Mouse (Mus musculus) heart, adult 8-10 months (tissue): Measurements from ENCODE around the gene Srsf5. TPM values are rescaled to one million over a fixed set of nuclear protein-coding genes. Genes with fewer than 3 reads are reported as not detected.
"Not testable (repeated sequence)": the region's sequence is repeated elsewhere in the genome, so short reads cannot be mapped to it uniquely, and the experiment has no call there.

Source experiments
- DNase-seq: peaks from one replicate; pipeline ENCODE4 v3.0.0; 2022; ENCODE audit warnings: low spot score
- total RNA-seq, 4 experiments: library from RNA; stranded (reverse); gene quantifications; 2 replicates each; pipeline ENCODE4 v1.2.4; 2022

Gene Srsf5
- total RNA-seq = 100 to 1,000 TPM in 2 of 4 experiments, 10 to 100 TPM in 2; 63.1 to 209 (median 139) TPM

DNA sequence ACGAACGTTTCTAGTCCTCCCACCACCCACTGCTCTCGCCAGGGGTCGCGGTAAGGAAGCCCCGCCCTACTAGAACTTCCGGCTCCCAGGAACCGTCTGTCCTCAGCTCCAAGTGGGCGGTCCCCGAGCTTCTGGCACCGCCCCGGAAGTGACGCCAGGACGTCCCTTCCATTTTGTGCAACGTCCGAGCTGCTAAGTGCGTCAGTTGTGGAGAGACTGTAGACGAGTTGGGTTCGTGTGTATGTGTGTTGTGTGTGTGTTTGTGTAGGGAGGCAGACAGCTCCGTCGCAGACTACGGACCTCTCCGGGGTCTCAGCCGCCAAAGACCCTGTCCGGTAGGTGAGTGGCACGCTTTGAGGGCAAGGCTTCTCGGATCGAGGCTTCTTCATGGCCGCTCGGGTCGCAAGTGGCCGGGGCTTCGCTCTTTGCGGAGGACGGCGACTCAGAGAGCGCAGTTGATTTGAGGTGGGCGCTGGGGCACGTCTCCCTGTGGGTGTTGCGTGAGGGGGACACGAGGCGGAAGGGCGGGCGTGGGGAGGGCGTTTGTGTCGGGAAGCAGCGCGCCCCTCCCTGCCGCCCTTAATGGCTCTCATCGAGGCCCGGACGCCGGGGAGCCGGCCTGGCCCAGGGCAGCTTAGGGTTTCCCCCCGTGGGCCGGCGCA lies at the start of gene Srsf5:
Srsf5 (plus strand) TSS at position 171 of the 662 bp plus-strand sequence.
- DNase-seq = peak; percentile 99

- DNase-seq = no peak
Measured at GRCm38 (mm10) chr12:80909631-80910030, 35.7 kb upstream of the Srsf5 start.

DNA sequence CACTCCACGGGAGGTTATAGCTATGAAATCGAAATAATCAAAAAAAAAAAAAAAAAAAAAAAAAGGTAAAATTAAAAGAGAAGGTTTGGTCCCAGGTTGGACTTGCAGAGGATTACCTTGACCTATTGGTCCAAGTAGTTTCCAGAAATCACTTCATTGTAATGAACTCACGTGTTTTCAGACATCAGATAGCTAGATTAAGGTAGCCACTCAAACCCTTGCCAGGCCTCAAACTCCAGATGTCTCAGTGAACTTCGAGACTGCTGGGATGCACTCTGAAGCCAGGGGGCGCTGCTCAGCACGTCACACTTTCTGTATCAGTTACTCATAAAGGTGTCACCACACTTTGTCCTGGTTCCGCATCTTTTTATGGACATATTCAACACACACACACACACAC lies 27.5 kb upstream of the Srsf5 start:
- no peak for DNase-seq

DNA sequence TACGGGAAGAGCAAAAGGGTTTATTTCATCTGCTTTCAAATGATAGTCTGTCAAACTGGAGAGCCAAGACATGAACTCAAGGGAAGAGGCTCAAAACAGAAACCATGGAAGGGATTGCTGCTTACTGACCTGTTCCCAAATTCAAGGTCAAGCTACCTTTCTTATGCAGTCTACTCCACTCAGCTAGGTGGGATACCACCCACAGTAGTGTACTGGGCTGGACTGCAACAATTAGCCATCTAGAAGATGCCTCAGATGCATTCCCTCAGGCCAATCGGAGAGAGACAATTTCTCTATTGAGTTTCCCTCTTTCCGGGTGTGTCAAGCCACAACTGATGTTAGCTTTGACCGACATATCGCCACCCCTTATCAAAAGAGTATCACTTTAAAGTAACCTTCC lies 24.0 kb upstream of the Srsf5 start:
- DNase-seq = no peak

- DNase-seq = no peak
Measured at GRCm38 (mm10) chr12:80922869-80923268, 22.4 kb upstream of the Srsf5 start.

- no peak for DNase-seq
Measured at GRCm38 (mm10) chr12:80923602-80924001, 21.7 kb upstream of the Srsf5 start.

DNA sequence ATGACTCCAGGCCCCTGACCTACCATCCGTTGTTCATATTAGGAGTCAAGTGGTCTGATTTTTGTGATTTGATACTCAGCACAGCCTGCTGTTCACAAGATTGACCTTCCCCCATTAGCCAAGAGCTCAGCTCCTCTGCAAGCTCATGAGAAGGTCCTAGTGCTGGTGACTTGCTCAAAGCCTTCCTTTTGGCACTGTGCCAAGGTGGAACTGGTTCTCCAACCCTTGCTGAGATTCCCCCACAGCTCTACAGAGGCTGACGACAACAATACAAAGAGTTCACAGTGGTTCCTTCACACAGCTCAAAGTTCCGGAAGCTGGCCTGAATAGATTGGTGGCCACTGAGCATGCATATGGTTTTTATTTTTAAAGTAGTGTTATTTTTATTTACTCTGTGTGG lies 21.1 kb upstream of the Srsf5 start:
- no peak for DNase-seq

DNA sequence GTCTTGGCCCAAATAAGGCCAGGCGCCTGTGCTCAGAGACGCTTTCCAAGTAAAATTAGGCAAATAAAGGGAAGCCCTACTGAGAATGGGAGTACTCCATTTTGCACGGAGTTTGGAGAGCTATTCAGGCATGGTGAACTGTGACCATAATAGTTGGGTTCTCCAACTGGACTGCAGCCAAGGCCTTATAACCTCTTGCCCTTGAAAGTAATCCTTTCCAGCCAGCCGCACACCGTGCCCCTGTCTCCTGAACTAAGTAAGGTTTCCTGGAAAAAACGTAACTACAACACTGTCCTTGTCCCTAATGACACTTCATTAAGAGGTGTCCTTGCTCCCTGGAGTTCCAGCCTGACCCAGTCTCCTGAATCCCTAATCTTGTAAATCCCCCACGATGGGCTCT lies 19.4 kb upstream of the Srsf5 start:
- no peak for DNase-seq

- DNase-seq = no peak
Measured at GRCm38 (mm10) chr12:80926550-80926949, 18.8 kb upstream of the Srsf5 start.

GRCm38 (mm10) chr12:80927518-80927917 lies 17.8 kb upstream of the Srsf5 start:
- DNase-seq = no peak

GRCm38 (mm10) chr12:80928881-80929280 lies 16.4 kb upstream of the Srsf5 start:
- no peak for DNase-seq

GRCm38 (mm10) chr12:80930141-80930540 lies 15.2 kb upstream of the Srsf5 start:
- no peak for DNase-seq

GRCm38 (mm10) chr12:80931402-80932140 lies 13.7 kb upstream of the Srsf5 start:
- DNase-seq = no peak

- DNase-seq = no peak
Measured at GRCm38 (mm10) chr12:80932865-80933264, 12.4 kb upstream of the Srsf5 start.

- no peak for DNase-seq
Measured at GRCm38 (mm10) chr12:80936751-80937150, 8.6 kb upstream of the Srsf5 start.

GRCm38 (mm10) chr12:80937331-80938029 lies 7.8 kb upstream of the Srsf5 start:
- DNase-seq = no peak

- peak; percentile 72 for DNase-seq
Measured at GRCm38 (mm10) chr12:80938642-80939041, 6.7 kb upstream of the Srsf5 start.

GRCm38 (mm10) chr12:80939165-80939564 lies 6.1 kb upstream of the Srsf5 start:
- no peak for DNase-seq

- DNase-seq = no peak
Measured at GRCm38 (mm10) chr12:80941886-80942285, 3.4 kb upstream of the Srsf5 start.

DNA sequence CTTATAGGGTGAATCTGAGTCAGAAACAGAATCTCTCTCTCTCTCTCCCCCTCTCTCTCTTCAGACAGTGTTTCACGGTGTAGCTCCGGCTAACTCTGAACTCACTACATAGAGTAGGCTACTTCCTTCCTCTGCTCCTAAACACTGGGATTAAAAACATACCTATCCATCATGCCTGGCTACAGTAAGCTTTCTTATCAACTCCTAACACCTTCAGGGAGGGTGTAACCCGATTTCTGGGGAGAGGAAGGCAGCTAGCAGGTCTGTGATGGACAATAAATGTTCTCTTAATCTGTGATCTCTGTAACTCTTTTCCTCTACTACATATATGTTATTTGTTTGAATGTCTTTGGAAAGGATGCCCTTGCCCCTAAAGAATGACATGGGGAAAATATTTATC lies 1.9 kb upstream of the Srsf5 start:
- no peak for DNase-seq

DNA sequence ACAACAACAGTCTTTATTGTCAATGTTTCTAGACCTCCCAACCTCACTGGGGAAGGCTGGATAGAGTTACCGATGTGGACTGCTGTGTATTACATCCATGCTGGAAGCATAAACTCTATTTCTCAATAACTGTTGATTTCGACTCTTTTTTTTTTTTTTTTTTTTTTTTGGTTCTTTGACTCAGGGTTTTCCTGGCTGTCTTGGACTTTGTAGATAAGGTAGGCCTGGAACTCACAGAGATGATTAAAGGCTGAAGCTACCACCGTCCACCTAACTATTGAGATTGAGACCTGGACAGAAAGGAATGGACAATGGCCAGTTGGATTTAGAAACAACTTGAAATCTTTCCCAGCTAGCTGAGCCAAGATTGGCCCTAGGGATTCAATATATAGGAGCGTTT lies 1.1 kb upstream of the Srsf5 start:
- DNase-seq = no peak

- DNase-seq = not testable (repeated sequence)
Measured at GRCm38 (mm10) chr12:80944963-80945333, 356 bp upstream of the Srsf5 start.

- peak; percentile 92 for DNase-seq
Measured at GRCm38 (mm10) chr12:80945996-80946355, 672 bp downstream of the Srsf5 start.
